Mouse (Mus musculus): ENCODE measurements around the gene Col6a1. TPM values are rescaled to one million over a fixed set of nuclear protein-coding genes. Genes with fewer than 3 reads are reported as not detected.

Col6a1 gene
- total RNA-seq, 1 experiment = 4.9 TPM

DNA sequence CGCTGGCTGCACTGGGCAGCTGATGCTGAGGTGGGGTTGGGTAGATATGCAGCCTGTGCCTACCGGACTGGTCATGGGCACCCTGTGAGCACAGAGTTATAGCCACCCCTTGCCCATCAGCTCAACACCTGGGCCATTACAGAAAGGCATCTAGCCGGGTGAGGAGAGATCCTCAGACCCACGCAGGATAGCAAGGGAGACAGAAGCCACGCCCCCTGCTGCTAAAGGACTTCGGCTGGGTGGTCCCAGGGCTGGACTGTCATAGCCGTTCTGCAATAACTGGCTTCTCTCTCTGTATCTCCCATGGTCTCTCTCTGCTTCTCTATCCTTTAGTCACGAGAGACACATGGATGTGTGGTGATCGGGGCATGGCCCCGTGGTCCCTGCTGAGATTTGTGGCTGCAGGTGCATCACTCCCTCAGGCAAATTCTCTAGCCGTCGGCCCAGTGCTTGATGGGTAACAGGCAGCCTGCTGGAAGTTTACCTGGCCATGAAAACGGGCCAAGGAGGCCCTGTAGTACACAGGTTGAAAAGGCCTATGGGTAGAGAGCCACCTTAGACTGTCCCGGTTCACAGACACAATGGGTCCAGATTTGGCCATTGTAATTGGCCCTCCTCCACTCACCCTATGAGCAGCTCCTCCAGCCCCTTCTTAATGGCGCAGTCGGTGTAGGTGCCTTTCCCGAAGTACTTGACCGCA lies 3.1 kb downstream of the Col6a1 start:
- peaks cover 0 to 3% of the 10 kb centered on the region in 2 experiments; a peak in 1 of 4 replicates for H3K4me1 ChIP-seq (ENCODE audit: control insufficient read depth in 2 of 2, insufficient read depth in 2 of 2, low read length in 2 of 2, poor library complexity in 1 of 2)
- H3K27ac ChIP-seq (ENCODE audit: insufficient read depth, low read depth, low read length, poor library complexity, severe bottlenecking) = no peak overlapping the region
- H3K36me3 ChIP-seq (ENCODE audit: control insufficient read depth, insufficient read depth, low read length, poor library complexity, severe bottlenecking) = no peaks in the 10 kb centered on the region
- no peak for TF ChIP-seq CHD2 (IDR thresholded peaks at IDR 0.05; ENCODE audit: low read depth, low read length)
- no peak for TF ChIP-seq ZC3H11A (IDR thresholded peaks at IDR 0.05; ENCODE audit: borderline replicate concordance, low read depth, low read length)
- TF ChIP-seq ZNF384 (IDR thresholded peaks at IDR 0.05; ENCODE audit: low read depth, low read length) = no peak
- TF ChIP-seq MAFK (IDR thresholded peaks at IDR 0.05; ENCODE audit: insufficient read depth, low read depth, low read length) = no peak
- TF ChIP-seq HCFC1 (IDR thresholded peaks at IDR 0.05; ENCODE audit: borderline replicate concordance, insufficient read depth, low read length) = no peak
- in situ Hi-C loops (cut with MboI; ENCODE audit: low sequenced_read_pairs in 2 of 2, unreplicated experiment in 2 of 2) = no loop called here
- no peak overlapping the region for H3K4me3 ChIP-seq (ENCODE audit: insufficient read depth in 1 of 2, low read depth in 1 of 2, low read length in 2 of 2, poor library complexity in 1 of 2, severe bottlenecking in 1 of 2)
- no peak overlapping the region for H3K9ac ChIP-seq (ENCODE audit: insufficient read depth, low read depth, low read length, poor library complexity, severe bottlenecking)
- H3K9me3 ChIP-seq (ENCODE audit: control insufficient read depth, insufficient read depth, low read depth, low read length) = no peaks in the 10 kb centered on the region
- no peak for DNase-seq (ENCODE audit: low read depth, low spot score)

DNA sequence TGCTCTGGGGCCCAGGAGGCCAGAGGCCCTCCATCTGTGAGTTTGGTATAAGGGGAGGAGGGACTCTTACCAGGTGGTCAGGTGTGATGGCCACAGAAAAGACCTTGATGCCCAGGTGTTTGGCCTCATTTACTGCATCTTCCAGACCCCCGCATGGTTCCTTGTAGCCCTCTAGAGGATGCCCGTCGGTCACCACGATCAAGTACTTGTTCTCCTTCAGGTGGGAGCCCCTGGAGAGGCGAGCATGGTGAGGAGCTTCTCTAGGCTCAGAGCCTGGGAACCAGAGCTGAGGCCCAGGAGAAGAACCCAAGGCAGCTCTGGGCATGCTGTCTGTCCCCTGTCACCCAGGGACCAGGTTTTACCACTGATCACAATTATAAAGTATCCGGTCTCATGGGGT lies 4.2 kb downstream of the Col6a1 start:
- H3K36me3 ChIP-seq (ENCODE audit: control insufficient read depth, insufficient read depth, low read length, poor library complexity, severe bottlenecking) = no peaks in the 10 kb centered on the region
- no peak overlapping the region for H3K27ac ChIP-seq (ENCODE audit: insufficient read depth, low read depth, low read length, poor library complexity, severe bottlenecking)
- TF ChIP-seq CHD2 (IDR thresholded peaks at IDR 0.05; ENCODE audit: low read depth, low read length) (no peak), MAFK (IDR thresholded peaks at IDR 0.05; ENCODE audit: insufficient read depth, low read depth, low read length) (no peak), ZNF384 (IDR thresholded peaks at IDR 0.05; ENCODE audit: low read depth, low read length) (no peak), ZC3H11A (IDR thresholded peaks at IDR 0.05; ENCODE audit: borderline replicate concordance, low read depth, low read length) (no peak), HCFC1 (IDR thresholded peaks at IDR 0.05; ENCODE audit: borderline replicate concordance, insufficient read depth, low read length) (no peak)
- H3K4me1 ChIP-seq (ENCODE audit: control insufficient read depth in 2 of 2, insufficient read depth in 2 of 2, low read length in 2 of 2, poor library complexity in 1 of 2) = peaks cover 0 to 3% of the 10 kb centered on the region in 2 experiments; a peak in 1 of 4 replicates
- no peak overlapping the region for H3K4me3 ChIP-seq (ENCODE audit: insufficient read depth in 1 of 2, low read depth in 1 of 2, low read length in 2 of 2, poor library complexity in 1 of 2, severe bottlenecking in 1 of 2)
- H3K9me3 ChIP-seq (ENCODE audit: control insufficient read depth, insufficient read depth, low read depth, low read length) = no peaks in the 10 kb centered on the region
- no peak for DNase-seq (ENCODE audit: low read depth, low spot score)
- no peak overlapping the region for H3K9ac ChIP-seq (ENCODE audit: insufficient read depth, low read depth, low read length, poor library complexity, severe bottlenecking)
- in situ Hi-C loops (cut with MboI; ENCODE audit: low sequenced_read_pairs in 2 of 2, unreplicated experiment in 2 of 2) = no loop called here

DNA sequence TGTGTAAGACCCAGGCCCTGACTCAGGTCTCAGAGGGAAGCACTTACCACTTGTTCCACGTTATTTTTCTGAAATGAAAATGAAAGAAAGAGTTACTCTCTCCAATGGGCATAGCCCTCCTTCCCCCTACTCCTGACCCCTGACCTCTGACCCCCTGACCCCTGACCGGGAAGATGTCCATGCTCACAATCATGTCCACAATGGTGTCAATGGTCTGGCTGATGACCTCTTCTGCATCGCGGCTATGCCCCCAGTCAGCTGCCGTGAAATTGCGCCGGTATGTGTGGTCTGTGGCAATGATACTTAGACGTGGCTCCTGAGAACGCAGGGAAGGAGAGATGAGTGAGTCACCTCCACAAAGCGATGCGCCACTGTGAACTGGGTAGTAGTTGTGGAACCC lies 4.8 kb downstream of the Col6a1 start:
- no peak overlapping the region for H3K27ac ChIP-seq (ENCODE audit: insufficient read depth, low read depth, low read length, poor library complexity, severe bottlenecking)
- no peaks in the 10 kb centered on the region for H3K36me3 ChIP-seq (ENCODE audit: control insufficient read depth, insufficient read depth, low read length, poor library complexity, severe bottlenecking)
- no peak for DNase-seq (ENCODE audit: low read depth, low spot score)
- in situ Hi-C loops (cut with MboI; ENCODE audit: low sequenced_read_pairs in 2 of 2, unreplicated experiment in 2 of 2) = no loop called here
- no peak for TF ChIP-seq CHD2 (IDR thresholded peaks at IDR 0.05; ENCODE audit: low read depth, low read length)
- no peak for TF ChIP-seq MAFK (IDR thresholded peaks at IDR 0.05; ENCODE audit: insufficient read depth, low read depth, low read length)
- no peak for TF ChIP-seq ZNF384 (IDR thresholded peaks at IDR 0.05; ENCODE audit: low read depth, low read length)
- no peak for TF ChIP-seq HCFC1 (IDR thresholded peaks at IDR 0.05; ENCODE audit: borderline replicate concordance, insufficient read depth, low read length)
- TF ChIP-seq ZC3H11A (IDR thresholded peaks at IDR 0.05; ENCODE audit: borderline replicate concordance, low read depth, low read length) = no peak
- no peaks in the 10 kb centered on the region for H3K9me3 ChIP-seq (ENCODE audit: control insufficient read depth, insufficient read depth, low read depth, low read length)
- no peak overlapping the region for H3K4me3 ChIP-seq (ENCODE audit: insufficient read depth in 1 of 2, low read depth in 1 of 2, low read length in 2 of 2, poor library complexity in 1 of 2, severe bottlenecking in 1 of 2)
- peaks cover 0 to 3% of the 10 kb centered on the region in 2 experiments; a peak in 1 of 4 replicates for H3K4me1 ChIP-seq (ENCODE audit: control insufficient read depth in 2 of 2, insufficient read depth in 2 of 2, low read length in 2 of 2, poor library complexity in 1 of 2)
- H3K9ac ChIP-seq (ENCODE audit: insufficient read depth, low read depth, low read length, poor library complexity, severe bottlenecking) = no peak overlapping the region

DNA sequence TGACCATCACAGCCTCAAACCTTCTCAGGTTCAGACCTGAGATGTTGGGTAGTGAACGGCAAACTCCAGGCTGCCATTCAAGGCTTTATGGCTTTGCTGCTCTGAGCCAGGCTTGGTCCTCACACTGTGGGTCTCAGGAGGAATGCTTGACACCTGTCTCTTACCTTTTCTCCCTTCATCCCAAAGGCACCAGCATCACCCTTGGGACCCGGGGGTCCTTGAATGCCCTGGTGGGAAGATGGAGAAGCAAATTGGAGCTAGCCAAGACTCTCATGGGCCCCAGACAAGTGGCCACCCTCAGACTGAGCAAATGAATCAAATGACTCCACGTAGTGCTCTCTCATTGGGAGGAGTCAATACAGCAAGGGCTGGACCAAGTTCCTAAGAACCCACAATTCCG lies 8.3 kb downstream of the Col6a1 start:
- no peak overlapping the region for H3K4me3 ChIP-seq (ENCODE audit: insufficient read depth in 1 of 2, low read depth in 1 of 2, low read length in 2 of 2, poor library complexity in 1 of 2, severe bottlenecking in 1 of 2)
- no peak overlapping the region for H3K27ac ChIP-seq (ENCODE audit: insufficient read depth, low read depth, low read length, poor library complexity, severe bottlenecking)
- no peaks in the 10 kb centered on the region for H3K9me3 ChIP-seq (ENCODE audit: control insufficient read depth, insufficient read depth, low read depth, low read length)
- TF ChIP-seq HCFC1 (IDR thresholded peaks at IDR 0.05; ENCODE audit: borderline replicate concordance, insufficient read depth, low read length) (no peak), MAFK (IDR thresholded peaks at IDR 0.05; ENCODE audit: insufficient read depth, low read depth, low read length) (no peak), ZNF384 (IDR thresholded peaks at IDR 0.05; ENCODE audit: low read depth, low read length) (no peak), ZC3H11A (IDR thresholded peaks at IDR 0.05; ENCODE audit: borderline replicate concordance, low read depth, low read length) (no peak), CHD2 (IDR thresholded peaks at IDR 0.05; ENCODE audit: low read depth, low read length) (no peak)
- no peak overlapping the region for H3K9ac ChIP-seq (ENCODE audit: insufficient read depth, low read depth, low read length, poor library complexity, severe bottlenecking)
- in situ Hi-C loops (cut with MboI; ENCODE audit: low sequenced_read_pairs in 2 of 2, unreplicated experiment in 2 of 2) = no loop called here
- DNase-seq (ENCODE audit: low read depth, low spot score) = no peak
- peaks cover 0 to 3% of the 10 kb centered on the region in 2 experiments; a peak in 1 of 4 replicates for H3K4me1 ChIP-seq (ENCODE audit: control insufficient read depth in 2 of 2, insufficient read depth in 2 of 2, low read length in 2 of 2, poor library complexity in 1 of 2)
- H3K36me3 ChIP-seq (ENCODE audit: control insufficient read depth, insufficient read depth, low read length, poor library complexity, severe bottlenecking) = no peaks in the 10 kb centered on the region
